Mouse (Mus musculus) neural tube, embryonic 13.5 days (tissue): ENCODE data around the gene Traf7. TPM values are rescaled to one million over a fixed set of nuclear protein-coding genes. Genes with fewer than 3 reads are reported as not detected.
A peak's percentile ranks its signal among the peaks of the same experiment; 100 is the strongest.

Source experiments
- ATAC-seq: fragments of 200-750 bp; cut with Nextera tagmentation; 2 replicates; pipeline ENCODE4 v1.8.0; 2017; ENCODE audit warnings: low read depth, mild to moderate bottlenecking, moderate TSS enrichment, moderate library complexity
- H3K27ac ChIP-seq: fragments of 300-500 bp; sonication (generic); replicated peaks from 2 replicates; pipeline ENCODE4 v1.5.1; 2015; ENCODE audit warnings: moderate library complexity, mild to moderate bottlenecking, inconsistent platforms
- H3K27me3 ChIP-seq: fragments of 300-500 bp; sonication (generic); 2 replicates; pipeline ENCODE4 v1.6.1; 2015; ENCODE audit warnings: mild to moderate bottlenecking, inconsistent platforms
- H3K36me3 ChIP-seq: fragments of 300-500 bp; sonication (generic); 2 replicates; pipeline ENCODE4 v1.6.1; 2015; ENCODE audit warnings: mild to moderate bottlenecking, inconsistent platforms
- H3K4me1 ChIP-seq: fragments of 300-500 bp; sonication (generic); replicated peaks from 2 replicates; pipeline ENCODE4 v1.6.1; 2015; ENCODE audit warnings: inconsistent platforms
- H3K4me2 ChIP-seq: fragments of 300-500 bp; sonication (generic); 2 replicates; pipeline ENCODE4 v1.6.1; 2015; ENCODE audit warnings: inconsistent platforms, mild to moderate bottlenecking, moderate library complexity
- H3K4me3 ChIP-seq: fragments of 300-500 bp; sonication (generic); 2 replicates; pipeline ENCODE4 v1.5.1; 2015; ENCODE audit warnings: mild to moderate bottlenecking, inconsistent platforms
- H3K9ac ChIP-seq: fragments of 300-500 bp; sonication (generic); 2 replicates; pipeline ENCODE4 v1.6.1; 2015; ENCODE audit warnings: moderate library complexity, mild to moderate bottlenecking, inconsistent platforms
- H3K9me3 ChIP-seq: fragments of 300-500 bp; sonication (generic); 2 replicates; pipeline ENCODE4 v1.6.1; 2016; ENCODE audit warnings: inconsistent platforms
- WGBS: fragments of 180-500 bp; shearing (Covaris S2); methylation state at CpG from one replicate; pipeline ENCODE4 v1.1.7; 2015; 5-methylcytosine and 5-hydroxymethylcytosine counted together
- polyA plus RNA-seq: library from polyadenylated mRNA; unstranded; fragments of >200 nt; fragmentation: Nextera tagmentation; extraction: Ambion mirVana; gene quantifications from 2 replicates; pipeline ENCODE4 v1.2.1, GENCODE M21; 2015

Traf7 gene
- polyA plus RNA-seq, 1 experiment from 2014 or later: 70.1 TPM

- H3K27ac ChIP-seq: no peak overlapping the region
- no peaks in the 10 kb centered on the region for H3K9me3 ChIP-seq
- WGBS: 73% methylated on average over 4 of the region's 4 CpGs
- H3K4me2 ChIP-seq: peak overlapping the region; percentile 100
- peak overlapping the region; percentile 90 for H3K9ac ChIP-seq
- no peaks in the 10 kb centered on the region for H3K27me3 ChIP-seq
- peak overlapping the region; percentile 91 for H3K4me3 ChIP-seq
- H3K4me1 ChIP-seq: peaks cover 53% of the 10 kb centered on the region
- H3K36me3 ChIP-seq: peaks cover 47% of the 10 kb centered on the region
- ATAC-seq: no peak
Observed at GRCm38 (mm10) chr17:24472512-24472911, 55.2 kb downstream of the Traf7 start.

- Histone ChIP-seq H3K36me3 (peaks cover 31% of the 10 kb centered on the region), H3K9ac (peak overlapping the region; percentile 90), H3K27me3 (no peaks in the 10 kb centered on the region), H3K4me3 (peak overlapping the region; percentile 91), H3K4me1 (peaks cover 49% of the 10 kb centered on the region), H3K4me2 (peak overlapping the region; percentile 100), H3K9me3 (no peaks in the 10 kb centered on the region), H3K27ac (peak overlapping the region; percentile 91)
- peak; percentile 44 for ATAC-seq
- WGBS: 1% methylated on average over 66 of the region's 68 CpGs
Observed at GRCm38 (mm10) chr17:24470701-24471527, 56.8 kb downstream of the Traf7 start.

- Histone ChIP-seq H3K36me3 (peaks cover 23% of the 10 kb centered on the region), H3K4me2 (peak within 1 kb of the TSS; percentile 100), H3K4me3 (peak within 1 kb of the TSS; percentile 91), H3K9ac (peak within 1 kb of the TSS; percentile 90), H3K27ac (peak within 1 kb of the TSS; percentile 91), H3K27me3 (no peaks in the 10 kb centered on the region), H3K9me3 (no peaks in the 10 kb centered on the region), H3K4me1 (peaks cover 48% of the 10 kb centered on the region)
- under 1% methylated on average over 75 of the region's 75 CpGs for WGBS
- ATAC-seq: peak; percentile 98
Observed at GRCm38 (mm10) chr17:24469910-24470602, 57.7 kb downstream of the Traf7 start, which contains the start of the genes E4f1 and Pgp. TSS of gene E4f1 (minus strand) at chr17:24470313. TSS of gene Pgp (plus strand) at chr17:24470392.

DNA sequence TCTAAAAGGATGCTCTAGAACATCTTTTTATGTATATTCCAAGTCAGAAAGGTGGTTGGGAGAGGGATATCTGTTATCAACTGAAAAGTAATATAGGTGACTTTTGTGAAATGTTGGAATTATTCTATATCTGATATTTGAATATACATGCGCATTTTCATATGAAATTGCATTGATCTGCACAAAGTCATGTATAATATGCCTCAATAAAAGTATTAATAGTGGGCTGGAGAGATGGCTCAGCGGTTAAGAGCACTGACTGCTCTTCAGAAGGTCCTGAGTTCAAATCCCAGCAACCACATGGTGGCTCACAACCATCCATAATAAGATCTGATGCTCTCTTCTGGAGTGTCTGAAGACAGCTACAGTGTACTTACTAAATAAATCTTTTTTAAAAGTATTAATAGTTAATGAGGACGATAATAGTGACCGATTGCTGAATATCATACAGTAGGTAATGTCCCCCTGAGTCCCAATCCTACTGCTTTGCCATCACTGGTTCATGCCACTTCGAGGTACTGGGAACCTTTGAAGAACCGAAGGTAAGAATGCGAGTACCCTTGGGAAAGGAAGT lies 58.3 kb downstream of the Traf7 start:
- Histone ChIP-seq H3K36me3 (peaks cover 16% of the 10 kb centered on the region), H3K4me3 (peak overlapping the region; percentile 91), H3K27ac (peak overlapping the region; percentile 91), H3K9me3 (no peaks in the 10 kb centered on the region), H3K4me2 (peak overlapping the region; percentile 100), H3K27me3 (no peaks in the 10 kb centered on the region), H3K9ac (peak overlapping the region; percentile 73), H3K4me1 (peaks cover 42% of the 10 kb centered on the region)
- no peak for ATAC-seq
- 18% methylated on average over 7 of the region's 7 CpGs for whole genome bisulfite sequencing

GRCm38 (mm10) chr17:24468636-24469246 lies 59.0 kb downstream of the Traf7 start:
- WGBS: 85% methylated on average over 5 of the region's 5 CpGs
- no peak for ATAC-seq

DNA sequence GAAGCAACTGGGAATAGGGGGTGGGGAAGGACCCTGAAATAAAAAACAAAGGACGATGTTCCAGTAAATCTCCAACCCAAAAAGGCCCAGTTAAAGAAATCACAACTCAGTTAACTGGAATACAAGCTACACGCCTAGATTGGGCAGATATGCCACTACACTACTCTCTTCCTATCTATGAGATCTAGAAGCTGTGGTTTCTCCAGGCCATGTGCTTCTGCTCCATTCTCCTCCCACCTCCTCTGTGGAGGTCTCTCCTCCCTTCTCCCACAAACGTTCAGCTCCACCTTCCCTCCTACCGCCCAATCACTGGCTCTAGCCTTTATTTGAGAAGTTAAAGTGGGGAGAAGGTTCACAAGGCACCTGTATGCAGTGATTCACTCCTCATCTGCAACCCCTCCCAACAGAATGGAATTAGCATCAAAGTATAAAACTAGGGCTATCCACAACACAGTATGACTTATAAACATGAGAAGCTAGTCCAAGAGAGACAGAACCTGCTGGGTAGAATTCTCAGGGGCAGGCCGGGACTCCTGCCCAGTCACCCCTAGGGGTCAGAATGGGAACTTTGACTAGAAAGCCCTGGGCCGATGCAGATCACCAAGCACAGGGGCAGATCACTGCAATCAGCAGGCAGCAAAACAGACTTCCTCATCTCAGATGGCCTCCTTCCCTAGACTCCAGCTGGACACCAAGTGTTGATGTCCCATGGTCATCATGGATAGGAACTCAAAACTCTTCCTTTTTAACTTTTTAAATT lies 64.2 kb downstream of the Traf7 start:
- H3K27ac ChIP-seq: no peak overlapping the region
- no peak overlapping the region for H3K4me3 ChIP-seq
- H3K4me2 ChIP-seq: no peak overlapping the region
- 56% methylated on average over 6 of the region's 6 CpGs for WGBS
- H3K36me3 ChIP-seq: no peaks in the 10 kb centered on the region
- no peaks in the 10 kb centered on the region for H3K27me3 ChIP-seq
- H3K9ac ChIP-seq: no peak overlapping the region
- no peaks in the 10 kb centered on the region for H3K4me1 ChIP-seq
- no peaks in the 10 kb centered on the region for H3K9me3 ChIP-seq
- no peak for ATAC-seq

More at GRCm38 (mm10) chr17:24468636-24469246, 59.0 kb downstream of the Traf7 start:
- Histone ChIP-seq H3K36me3 (peaks cover 9% of the 10 kb centered on the region), H3K4me2 (no peak overlapping the region), H3K4me1 (peaks cover 35% of the 10 kb centered on the region), H3K27ac (no peak overlapping the region), H3K9me3 (no peaks in the 10 kb centered on the region), H3K9ac (no peak overlapping the region), H3K27me3 (no peaks in the 10 kb centered on the region), H3K4me3 (no peak overlapping the region)

DNA sequence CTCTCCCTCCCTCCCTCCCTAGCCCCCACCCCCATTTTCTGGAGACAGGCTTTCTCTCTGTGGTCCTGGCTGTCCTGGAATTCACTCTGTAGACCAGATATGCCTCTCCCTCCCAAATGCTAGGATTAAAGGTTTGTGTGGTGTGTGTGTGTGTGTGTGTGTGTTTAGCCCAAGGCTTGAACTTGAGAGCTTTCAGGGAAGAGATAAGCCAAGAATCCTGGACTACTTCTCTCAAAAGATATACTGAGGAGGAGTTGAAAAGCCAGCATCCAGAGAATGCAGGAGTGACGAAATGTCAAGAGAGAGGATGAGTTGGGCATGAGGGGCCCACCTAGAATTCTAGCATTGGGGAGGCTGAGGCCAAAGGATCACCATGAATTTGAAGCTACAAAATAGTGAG lies 64.8 kb downstream of the Traf7 start:
- H3K27ac ChIP-seq: no peak overlapping the region
- H3K27me3 ChIP-seq: no peaks in the 10 kb centered on the region
- no peak overlapping the region for H3K4me3 ChIP-seq
- ATAC-seq: no peak
- H3K4me2 ChIP-seq: no peak overlapping the region
- no peaks in the 10 kb centered on the region for H3K9me3 ChIP-seq
- no peaks in the 10 kb centered on the region for H3K4me1 ChIP-seq
- H3K9ac ChIP-seq: no peak overlapping the region
- H3K36me3 ChIP-seq: no peaks in the 10 kb centered on the region
- 82% methylated on average over 1 of the region's 1 CpGs for WGBS

DNA sequence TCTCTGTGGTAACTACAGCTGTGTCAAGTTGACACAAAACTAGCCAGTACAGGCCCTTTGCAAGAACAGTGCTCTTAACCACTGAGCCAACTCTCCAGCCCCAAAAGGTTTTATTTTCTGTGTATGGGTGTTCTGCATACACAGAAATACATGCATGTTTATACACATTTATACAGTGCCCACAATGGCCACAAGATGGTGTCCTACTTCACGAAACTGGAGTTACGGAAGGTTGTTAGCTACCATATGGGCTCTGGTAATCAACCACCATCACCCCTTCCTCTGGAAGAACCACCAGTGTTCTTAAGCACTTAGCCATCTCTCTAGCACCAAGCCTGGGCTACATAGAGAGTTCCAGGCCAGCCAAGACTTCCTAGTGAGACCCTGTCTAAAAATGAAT lies 66.2 kb downstream of the Traf7 start:
- no peak for ATAC-seq
- H3K4me1 ChIP-seq: no peaks in the 10 kb centered on the region
- H3K9me3 ChIP-seq: no peaks in the 10 kb centered on the region
- no peaks in the 10 kb centered on the region for H3K27me3 ChIP-seq
- H3K4me2 ChIP-seq: no peak overlapping the region
- no peak overlapping the region for H3K27ac ChIP-seq
- H3K36me3 ChIP-seq: no peaks in the 10 kb centered on the region
- no peak overlapping the region for H3K9ac ChIP-seq
- WGBS: 76% methylated on average over 2 of the region's 2 CpGs
- H3K4me3 ChIP-seq: no peak overlapping the region

Other genes with a start within 250 kb of the Traf7 start
- 0.31 and 0.44 TPM in 2 replicates for gene Abca17, start 176.9 kb downstream of the Traf7 start, polyA plus RNA-seq
- gene Abca3, start 176.0 kb downstream of the Traf7 start, polyA plus RNA-seq: 23.9 and 24.7 TPM in 2 replicates
- gene Rnps1, start 113.4 kb downstream of the Traf7 start, polyA plus RNA-seq: 307 and 315 TPM in 2 replicates
- gene Eci1, start 101.3 kb downstream of the Traf7 start, polyA plus RNA-seq: 57.6 and 61.2 TPM in 2 replicates
- gene Dnase1l2, start 84.8 kb downstream of the Traf7 start, polyA plus RNA-seq: 5.5 and 6.5 TPM in 2 replicates
- 39.7 and 41.6 TPM in 2 replicates for gene E4f1, start 57.6 kb downstream of the Traf7 start, polyA plus RNA-seq
- 54.9 and 57.4 TPM in 2 replicates for gene Pgp, start 57.5 kb downstream of the Traf7 start, polyA plus RNA-seq
- not detected in 2 replicates for gene Bricd5, start 54.1 kb downstream of the Traf7 start, polyA plus RNA-seq
- gene Mlst8, start 48.9 kb downstream of the Traf7 start, polyA plus RNA-seq: 35.7 and 36.2 TPM in 2 replicates
- 35.0 and 35.3 TPM in 2 replicates for gene Caskin1, start 39.3 kb downstream of the Traf7 start, polyA plus RNA-seq
- 1.5 and 1.6 TPM in 2 replicates for gene Rab26, start 6.3 kb upstream of the Traf7 start, polyA plus RNA-seq
- gene Pkd1, start 21.9 kb upstream of the Traf7 start, polyA plus RNA-seq: 20.1 and 22.9 TPM in 2 replicates
- 62.5 and 73.0 TPM in 2 replicates for gene Tsc2, start 104.7 kb upstream of the Traf7 start, polyA plus RNA-seq
- gene Nthl1, start 104.7 kb upstream of the Traf7 start, polyA plus RNA-seq: 7.4 and 9.7 TPM in 2 replicates
- 35.4 and 42.6 TPM in 2 replicates for gene Slc9a3r2, start 122.4 kb upstream of the Traf7 start, polyA plus RNA-seq
- not detected in 2 replicates for gene Npw, start 130.5 kb upstream of the Traf7 start, polyA plus RNA-seq
- 20.9 and 22.2 TPM in 2 replicates for gene Zfp598, start 141.7 kb upstream of the Traf7 start, polyA plus RNA-seq
- gene Syngr3, start 162.0 kb upstream of the Traf7 start, polyA plus RNA-seq: 94.2 and 114 TPM in 2 replicates
- 34.3 and 39.6 TPM in 2 replicates for gene Gfer, start 168.2 kb upstream of the Traf7 start, polyA plus RNA-seq
- gene Noxo1, start 168.3 kb upstream of the Traf7 start, polyA plus RNA-seq: 1.1 and 1.5 TPM in 2 replicates
- gene Tbl3, start 179.7 kb upstream of the Traf7 start, polyA plus RNA-seq: 58.4 and 64.0 TPM in 2 replicates
- 0.18 TPM in 1 of 2 replicates, not detected in the other for gene Rnf151, start 190.1 kb upstream of the Traf7 start, polyA plus RNA-seq
- 759 and 773 TPM in 2 replicates for gene Rps2, start 190.2 kb upstream of the Traf7 start, polyA plus RNA-seq
- 261 and 273 TPM in 2 replicates for gene Ndufb10, start 196.5 kb upstream of the Traf7 start, polyA plus RNA-seq
- gene Rpl3l, start 199.9 kb upstream of the Traf7 start, polyA plus RNA-seq: not detected in 2 replicates
- gene Msrb1, start 208.7 kb upstream of the Traf7 start, polyA plus RNA-seq: 26.5 and 29.4 TPM in 2 replicates
- gene Hs3st6, start 225.1 kb upstream of the Traf7 start, polyA plus RNA-seq: 0.39 and 0.59 TPM in 2 replicates